Mouse (Mus musculus) frontal cortex, postnatal 10 days (tissue): ENCODE measurements at regions not wholly inside any gene's neighbourhood (a gene's known extent, or its start where the extent isn't known, plus 50 kb on each side); places are given as distances from the start of the nearest gene placed in this dataset.
"Not testable (repeated sequence)": the region's sequence is repeated elsewhere in the genome, so short reads cannot be mapped to it uniquely, and the experiment has no call there.

Experiments used
- DNase-seq, 2 experiments: peaks; one replicate each; pipeline ENCODE4 v3.0.0; 2022; ENCODE audit warnings: low spot score in 2 of 2, mixed read lengths in 1 of 2

GRCm38 (mm10) chr5:64694606-64695005 lies 108.6 kb upstream of the Klf3 start:
- DNase-seq: no peak

DNA sequence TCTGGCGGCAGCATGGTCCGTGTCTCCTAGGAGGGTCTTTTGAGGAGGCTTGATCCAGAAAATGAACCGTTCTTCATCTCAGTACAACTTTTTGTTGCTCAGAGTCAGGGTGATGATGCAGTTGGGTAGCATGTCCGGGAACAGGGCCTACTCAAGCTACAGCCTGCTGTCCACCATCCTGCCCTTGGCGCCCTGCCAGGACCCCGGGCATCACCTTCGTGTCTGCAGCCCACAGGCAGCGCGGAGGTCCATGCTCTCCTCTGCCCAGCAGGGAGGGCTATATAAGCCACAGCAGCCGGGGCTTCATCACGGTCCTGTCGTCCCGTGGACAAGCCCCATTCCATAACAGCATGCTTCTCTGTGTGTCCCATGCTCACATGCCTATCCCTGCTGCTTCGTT lies 107.1 kb upstream of the Klf3 start:
- no peak for DNase-seq

DNA sequence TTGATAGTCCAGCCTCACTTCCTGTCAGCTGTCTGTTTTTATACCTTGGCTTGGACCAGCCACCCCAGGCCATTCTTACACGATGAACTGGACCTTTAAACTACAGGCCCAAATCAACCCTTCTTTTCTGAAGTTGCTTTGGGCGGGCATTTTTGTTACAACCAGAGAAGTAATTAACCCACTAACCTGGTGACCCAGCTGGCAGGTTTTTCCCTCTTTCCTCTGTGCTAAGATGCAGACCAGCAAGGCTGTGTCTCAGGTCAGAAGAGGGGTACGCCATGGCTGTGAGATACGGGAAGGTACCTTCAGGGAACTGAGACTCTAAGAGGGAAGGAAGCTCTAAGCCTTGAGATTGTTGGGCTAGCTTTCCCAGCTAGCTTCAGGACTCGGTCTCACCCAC lies 105.7 kb upstream of the Klf3 start:
- DNase-seq: no peak

DNA sequence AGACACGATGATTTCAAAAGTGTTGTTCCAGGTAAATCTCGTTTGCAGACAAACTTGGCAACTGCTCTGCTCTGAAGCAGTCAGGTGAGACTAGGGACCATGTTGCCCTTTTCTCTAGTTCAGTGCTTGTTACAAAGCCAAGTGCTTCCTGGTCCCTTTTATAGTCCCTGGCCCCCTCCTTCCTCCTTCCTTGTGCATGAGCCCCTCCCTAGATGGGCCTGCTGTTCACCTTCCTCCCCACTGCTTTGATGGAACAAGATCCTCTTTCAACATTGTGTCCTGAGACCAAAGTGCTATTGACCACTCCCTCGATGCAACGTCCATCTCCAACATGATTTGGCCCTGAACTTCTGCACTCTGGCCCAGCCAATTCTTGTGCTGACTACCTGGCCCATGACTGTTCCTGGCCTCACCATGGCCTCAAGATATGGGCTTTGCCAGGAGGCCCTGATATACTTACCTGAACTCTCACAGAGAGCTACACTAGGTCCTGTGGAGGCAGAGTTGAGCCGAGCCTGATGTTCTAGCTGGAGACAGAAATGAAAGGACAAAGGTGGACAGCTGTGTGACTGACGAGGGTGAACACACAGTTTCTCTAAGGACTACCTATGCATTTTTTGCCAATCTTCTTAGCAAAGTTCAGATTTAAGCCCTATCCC lies 104.6 kb upstream of the Klf3 start:
- DNase-seq: no peak

DNA sequence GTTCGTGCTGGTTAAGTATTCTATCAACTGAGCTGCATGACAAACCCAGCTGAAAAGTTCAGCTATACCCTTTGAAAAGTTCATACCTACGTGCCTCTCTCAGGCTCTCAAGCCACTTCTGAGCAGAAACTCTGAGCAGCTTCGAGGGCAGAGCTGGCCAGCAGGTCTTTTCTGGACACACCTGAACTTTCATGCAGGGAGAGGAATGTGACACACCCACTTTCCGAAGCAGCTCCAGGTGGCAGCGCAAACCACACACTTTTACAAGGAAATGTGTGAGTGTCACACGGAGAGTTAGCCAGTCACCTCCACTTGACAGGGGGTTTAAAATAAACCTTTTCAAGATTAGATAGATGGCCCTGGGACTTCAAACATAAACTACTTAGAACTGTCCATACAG lies 103.2 kb upstream of the Klf3 start:
- no peak for DNase-seq

- DNase-seq: no peak
These were observed 101.9 kb upstream of the Klf3 start for GRCm38 (mm10) chr5:64701219-64701779.

GRCm38 (mm10) chr5:64701780-64702231 lies 101.4 kb upstream of the Klf3 start:
- DNase-seq: peak; percentile 64 to 76

DNA sequence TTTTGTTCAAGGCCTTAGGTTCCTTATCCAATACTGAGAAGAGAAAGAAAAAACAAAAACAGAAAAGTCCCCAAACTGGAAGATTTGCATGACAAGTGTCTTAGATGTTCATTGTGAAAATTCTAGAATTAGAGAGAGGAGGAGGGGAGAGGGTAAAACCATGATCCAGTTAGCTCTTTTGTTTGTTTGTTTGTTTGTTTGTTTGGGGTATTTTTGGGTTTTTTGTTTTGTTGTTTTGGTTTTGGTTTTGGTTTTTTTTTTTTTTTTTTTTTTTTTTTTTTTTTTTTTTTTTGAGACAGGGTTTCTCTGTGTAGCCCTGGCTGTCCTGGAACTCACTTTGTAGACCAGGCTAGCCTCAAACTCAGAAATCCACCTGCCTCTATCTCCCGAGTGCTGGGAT lies 100.8 kb upstream of the Klf3 start:
- not testable (repeated sequence) for DNase-seq

DNA sequence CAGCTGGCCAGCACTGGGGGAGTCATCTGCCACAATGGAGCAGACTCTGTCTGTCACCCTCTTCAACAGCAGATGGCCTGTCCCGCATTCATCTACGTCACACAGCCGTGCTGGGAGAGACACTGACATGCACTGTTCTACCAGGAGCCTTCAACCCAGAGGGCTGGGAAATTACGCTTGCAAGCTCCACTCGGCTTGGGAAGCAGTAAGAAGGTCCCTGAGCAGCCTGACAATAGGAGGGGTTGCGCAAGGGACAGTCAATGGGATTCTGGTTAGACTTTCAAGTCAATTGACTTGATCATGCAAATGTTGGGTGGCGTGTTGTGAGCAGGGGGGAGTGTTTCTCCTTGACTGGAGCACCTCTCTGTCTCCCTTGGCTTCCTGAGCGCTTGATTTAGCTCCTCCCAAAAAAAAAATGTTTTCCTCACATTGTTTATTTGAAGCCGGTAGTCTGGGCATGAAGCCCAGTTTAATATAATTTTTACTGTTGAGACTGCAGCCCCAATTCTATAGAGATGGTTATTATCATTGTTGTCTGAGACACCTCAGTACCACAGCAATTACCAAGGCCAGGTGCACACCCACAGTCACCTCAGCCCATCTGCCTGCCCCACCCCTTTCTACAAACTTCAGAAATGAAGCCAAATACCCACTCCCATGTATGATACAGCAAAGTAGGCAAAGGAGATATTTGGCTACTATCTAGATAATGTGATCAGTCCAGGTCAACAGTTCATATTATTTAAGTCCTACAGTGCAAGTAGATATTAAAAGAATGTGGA lies 99.9 kb upstream of the Klf3 start:
- peak; percentile 29 to 49 for DNase-seq

GRCm38 (mm10) chr5:64704144-64704543 lies 99.0 kb upstream of the Klf3 start:
- peak in 1 of 2 experiments; percentile 43 for DNase-seq

DNA sequence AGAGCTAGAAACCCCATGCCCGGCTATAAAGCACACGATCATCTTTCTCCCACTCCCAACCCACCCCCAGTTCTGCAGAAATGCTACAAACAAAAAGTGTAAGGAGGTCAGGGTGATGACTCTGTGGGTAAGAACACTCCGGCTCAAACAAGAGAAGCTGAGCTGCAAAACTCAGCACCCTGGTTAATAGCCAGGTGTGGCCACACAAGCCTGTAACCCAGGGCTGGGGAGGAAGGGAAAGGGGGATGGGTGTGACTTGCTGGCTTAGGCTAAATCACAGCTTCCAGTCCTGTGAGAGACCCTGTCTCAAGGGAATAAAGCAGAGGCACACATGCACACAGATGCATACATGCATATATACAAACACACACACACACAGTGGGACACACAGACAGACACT lies 96.6 kb upstream of the Klf3 start:
- DNase-seq: no peak

DNA sequence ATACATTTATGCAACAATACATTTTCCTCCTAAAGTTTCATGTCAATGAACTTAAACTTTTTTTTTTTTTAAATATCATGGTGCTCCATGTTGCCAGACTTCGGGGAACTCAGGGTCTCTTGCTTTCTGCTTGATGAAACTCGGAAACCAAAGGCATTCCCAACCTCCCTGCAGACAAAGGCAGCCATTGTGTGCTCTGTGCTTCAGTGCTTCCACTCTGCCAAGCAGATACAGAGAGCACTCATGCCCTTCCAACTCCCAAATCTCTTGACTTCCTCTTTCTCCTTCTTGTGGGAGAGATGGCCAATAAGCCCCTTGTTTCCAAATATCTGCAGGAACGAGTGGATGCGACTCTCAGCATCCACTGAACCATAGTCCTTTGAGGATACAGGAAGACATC lies 94.0 kb upstream of the Klf3 start:
- no peak for DNase-seq

GRCm38 (mm10) chr5:64710236-64710635 lies 93.0 kb upstream of the Klf3 start:
- DNase-seq: no peak

DNA sequence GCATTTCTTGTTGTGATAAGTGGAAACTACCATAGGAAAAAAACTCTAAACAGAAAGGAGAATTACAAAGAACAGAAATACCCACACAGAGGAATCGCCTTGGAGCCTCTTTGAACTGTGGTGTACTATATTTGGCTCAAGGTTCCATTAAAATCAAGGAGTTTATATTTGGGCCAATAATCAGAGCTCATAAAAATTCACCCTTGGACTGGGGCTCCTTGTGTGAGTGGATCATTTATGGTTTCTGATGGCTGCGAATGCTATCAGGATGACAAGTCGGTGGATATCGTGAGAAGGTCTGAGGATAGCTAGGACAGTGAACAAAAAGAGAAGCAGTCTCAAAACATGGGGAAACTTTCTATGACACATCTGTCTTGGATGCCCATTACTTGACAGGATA lies 92.2 kb upstream of the Klf3 start:
- no peak for DNase-seq

- DNase-seq: no peak
These were observed 89.0 kb upstream of the Klf3 start for GRCm38 (mm10) chr5:64714221-64714653.

- no peak for DNase-seq
These were observed 88.5 kb upstream of the Klf3 start for GRCm38 (mm10) chr5:64714710-64715109.

DNA sequence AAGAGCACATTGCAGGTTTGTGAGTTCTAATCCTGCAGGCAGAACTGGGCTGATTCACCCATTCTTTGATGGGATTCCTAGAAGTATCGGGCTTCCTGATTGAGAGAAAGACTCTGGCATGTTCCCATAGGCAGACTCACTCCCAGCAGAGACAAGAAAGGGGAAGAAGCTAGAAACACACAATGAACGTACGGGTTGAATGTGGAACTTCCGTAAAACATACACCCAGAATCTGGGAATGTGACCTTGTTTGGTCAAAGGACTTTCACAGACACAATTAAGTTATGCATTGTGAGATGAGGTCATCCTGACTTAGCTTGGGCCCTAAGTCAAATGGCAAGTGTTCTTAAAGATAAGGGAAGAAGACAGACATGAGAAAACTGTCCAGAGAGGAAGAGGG lies 86.6 kb upstream of the Klf3 start:
- no peak for DNase-seq

DNA sequence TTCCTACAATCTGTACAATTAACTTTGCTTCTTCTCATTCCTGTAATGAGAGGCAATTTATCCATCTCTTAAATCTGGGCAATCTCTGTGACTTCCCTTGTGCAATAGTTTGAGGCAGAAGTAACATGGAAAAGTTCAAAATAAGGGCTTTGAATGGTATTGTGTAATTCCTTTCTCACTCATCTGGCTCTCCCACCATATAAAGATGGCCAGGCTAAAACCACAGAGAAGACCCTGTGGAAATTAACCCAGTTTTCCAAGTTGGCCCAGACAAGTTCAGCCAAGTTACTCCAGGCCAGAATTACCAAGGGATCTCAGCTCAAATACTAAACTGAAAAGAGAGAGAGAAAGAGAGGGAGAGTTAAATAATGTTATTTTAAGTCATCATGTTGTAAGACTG lies 81.0 kb upstream of the Klf3 start:
- no peak for DNase-seq

GRCm38 (mm10) chr5:64727847-64728246 lies 75.3 kb upstream of the Klf3 start:
- no peak for DNase-seq

GRCm38 (mm10) chr5:64732356-64732755 lies 70.8 kb upstream of the Klf3 start:
- no peak for DNase-seq

DNA sequence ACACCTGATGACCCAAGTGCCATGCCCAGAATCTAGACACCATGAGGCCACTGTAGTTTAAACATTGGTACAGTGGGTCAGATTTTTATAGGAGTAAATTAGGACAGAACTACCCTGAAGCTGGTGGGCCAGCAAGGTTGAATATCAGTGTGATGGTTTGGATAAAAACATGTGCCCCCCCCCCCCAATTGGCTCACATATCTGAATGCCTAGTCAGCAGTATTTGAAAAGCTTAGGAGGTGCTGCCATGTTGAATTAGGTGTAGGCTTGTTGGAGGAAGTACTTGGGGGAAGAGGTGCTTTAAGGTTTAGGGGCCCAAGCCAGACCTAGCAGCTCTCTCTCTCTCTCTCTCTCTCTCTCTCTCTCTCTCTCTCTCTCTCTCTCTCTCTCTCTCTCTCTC lies 66.2 kb upstream of the Klf3 start:
- DNase-seq: no peak

- DNase-seq: no peak
These were observed 65.0 kb upstream of the Klf3 start for GRCm38 (mm10) chr5:64738096-64738780.
